Mouse (Mus musculus) heart, adult 2 months (tissue): ENCODE data around the gene Pacrg.

Source experiments
- CTCF ChIP-seq: fragments of 200-600 bp; IDR thresholded peaks from 2 replicates; pipeline ENCODE4 v1.8.1; 2022; ENCODE audit warnings: antibody characterized with exemption, mild to moderate bottlenecking, moderate library complexity
- POLR2A ChIP-seq: fragments of 200-500 bp; IDR thresholded peaks from 2 replicates; pipeline ENCODE4 v1.6.1; 2011; ENCODE audit warnings: mild to moderate bottlenecking, low read depth, low read length, control low read depth; ENCODE audit not compliant: insufficient read depth

DNA sequence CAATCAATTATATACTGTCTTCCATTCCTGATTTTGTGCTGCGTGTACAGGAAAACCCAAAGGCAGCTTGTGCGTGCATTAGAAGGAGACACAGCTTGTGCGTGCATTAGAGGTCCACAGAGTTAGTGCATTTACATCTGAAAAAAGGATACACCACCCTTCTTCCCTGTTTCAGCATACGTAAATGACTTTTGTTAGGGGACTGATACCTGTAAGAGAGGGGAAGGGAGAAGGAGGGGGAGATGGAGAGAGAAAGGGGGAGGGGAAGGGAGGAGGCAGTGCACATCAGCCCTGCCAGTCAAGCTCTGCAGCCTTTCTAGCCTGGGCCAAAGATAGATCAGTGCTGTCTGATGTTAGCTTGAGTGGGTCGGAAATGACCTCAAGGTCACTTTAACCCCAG is 164.6 kb downstream of the Pacrg start:
- TF ChIP-seq POLR2A (no peak), CTCF (no peak)
